ENCODE assay signal across 8 mouse cellular contexts in the genomic region with DNA sequence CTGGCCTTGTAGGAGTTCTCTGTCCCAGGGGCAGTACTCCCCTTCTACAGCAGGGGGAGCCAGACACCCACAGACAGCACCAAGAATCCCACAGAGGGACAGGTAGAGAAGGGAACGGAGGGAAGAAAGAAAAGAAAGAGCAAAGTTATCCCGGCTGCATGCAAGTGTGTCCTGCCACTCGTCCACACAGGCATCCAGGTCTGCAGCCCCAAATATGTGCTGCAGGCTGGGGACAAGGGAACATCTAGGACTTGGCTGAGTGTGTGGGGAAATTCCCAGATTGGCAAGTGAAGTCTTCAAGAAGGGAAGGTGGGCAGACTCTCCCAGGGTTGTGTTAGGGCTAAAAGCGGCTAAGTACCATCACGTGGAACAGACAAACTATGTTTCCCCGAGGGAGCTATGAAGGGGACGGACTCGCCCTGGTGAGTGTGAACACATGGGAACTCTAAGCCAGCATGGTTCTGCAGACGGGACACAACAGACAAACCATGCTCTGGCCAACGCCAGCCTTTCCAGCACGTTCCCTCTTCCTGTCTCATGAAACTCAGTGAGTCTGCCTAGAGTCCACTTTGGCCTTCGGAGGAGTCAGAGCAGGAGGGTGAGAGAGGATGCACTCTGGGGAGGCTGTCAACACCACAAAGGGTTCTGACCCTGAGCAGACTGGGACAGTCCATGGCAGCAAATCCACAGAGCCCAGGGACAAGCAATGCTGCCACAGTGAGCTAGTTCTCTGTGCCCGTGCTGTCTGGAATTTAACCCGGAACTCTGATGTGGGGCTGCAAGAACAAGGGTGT. TPM values are rescaled to one million over a fixed set of nuclear protein-coding genes. Genes with fewer than 3 reads are reported as not detected.
DNase-seq lines count a peak whose midpoint lies in the region; ATAC-seq lines count a peak whose summit lies in the region.

No protein-coding gene starts in this region.

- no peaks in the 10 kb centered on the region for H3K9me3 ChIP-seq in intestine, embryonic 15.5 days

- peaks cover 3% of the 10 kb centered on the region; the same call in 1 of the 2 replicates for H3K4me1 ChIP-seq in intestine, embryonic 15.5 days (replicated peaks)

- no peak overlapping the region for H3K9ac ChIP-seq in intestine, embryonic 15.5 days

- H3K36me3 ChIP-seq in intestine, embryonic 15.5 days: no peaks in the 10 kb centered on the region

- peak; percentile 86 to 87 for DNase-seq in adrenal gland, adult 18-20 months (ENCODE audit: low spot score in 2 of 2)
- peak; percentile 71 for DNase-seq in embryo, embryonic 10 days (ENCODE audit: low spot score)
- peak; percentile 57 to 72 for DNase-seq in gastrocnemius, postnatal 4 days (ENCODE audit: low spot score in 2 of 2)
- DNase-seq in left cerebral cortex, postnatal 10 days (ENCODE audit: extremely low spot score in 1 of 2, low spot score in 2 of 2): peak; percentile 71 to 74
- peak; percentile 82 for DNase-seq in mesoderm, embryonic 11.5 days (ENCODE audit: low read depth, low spot score)
- peak; percentile 74 to 77 for DNase-seq in right cerebral cortex, postnatal 36 days (ENCODE audit: low spot score in 2 of 2)
- peak; percentile 64 to 80 for DNase-seq in urinary bladder, postnatal 4 days (ENCODE audit: low spot score in 2 of 2)

- H3K27me3 ChIP-seq in intestine, embryonic 15.5 days (replicated peaks): no peaks in the 10 kb centered on the region

- ATAC-seq in intestine, embryonic 15.5 days: peak; percentile 83

- intact Hi-C loops in left cerebral cortex, postnatal 10 days (cut with DNase I): loop anchor here (5.0 kb wide), 2 partner anchors 160 to 205 kb away; a partner anchor contains a TSS

- no peak overlapping the region for H3K27ac ChIP-seq in intestine, embryonic 15.5 days

- 66% methylated on average over 14 of the region's 14 CpGs for WGBS in intestine, embryonic 15.5 days

- H3K4me3 ChIP-seq in intestine, embryonic 15.5 days (replicated peaks): no peak overlapping the region

- no peak overlapping the region for H3K4me2 ChIP-seq in intestine, embryonic 15.5 days (replicated peaks)

RNA-seq across cellular contexts. Expression of a gene that starts 55.3 kb away (rescaled TPM):
- 1 to 10 TPM; 4.5 to 4.8 TPM for total RNA-seq in adrenal gland, adult 18-20 months (2021)
- 1 to 10 TPM; 4.7 to 4.8 TPM for total RNA-seq in gastrocnemius, postnatal 4 days (2021)
- polyA plus RNA-seq in intestine, embryonic 15.5 days (2015; fragmentation: Nextera tagmentation; extraction: Ambion mirVana): 20.9 and 21.0 TPM in 2 replicates
- 10 to 100 TPM; 14.9 to 15.1 TPM for total RNA-seq in left cerebral cortex, postnatal 10 days (2021)
